Mouse (Mus musculus): ENCODE measurements at regions not wholly inside any gene's neighbourhood (a gene's known extent, or its start where the extent isn't known, plus 50 kb on each side); places are given as distances from the start of the nearest gene placed in this dataset.

GRCm38 (mm10) chr13:59251252-59252006 is 333.6 kb downstream of the Agtpbp1 start:
- H3K4me1 ChIP-seq (ENCODE audit: control insufficient read depth, insufficient read depth, low read length) = peaks cover 7% of the 10 kb centered on the region; the same call in 1 of the 2 replicates
- H3K9me3 ChIP-seq (replicated peaks; ENCODE audit: control insufficient read depth, low read length) = no peaks in the 10 kb centered on the region
- peak; percentile 44 for DNase-seq (ENCODE audit: low spot score)
- 61% methylated on average over 12 of the region's 12 CpGs for WGBS
- H3K4me2 ChIP-seq (ENCODE audit: low read length) = no peak overlapping the region
- no peaks in the 10 kb centered on the region for H3K27me3 ChIP-seq (replicated peaks; ENCODE audit: control insufficient read depth, insufficient read depth, low read length)
- H3K27ac ChIP-seq (ENCODE audit: low read depth, low read length) = no peak overlapping the region
- no peak overlapping the region for H3K4me3 ChIP-seq (ENCODE audit: low read depth, low read length)
- no peaks in the 10 kb centered on the region for H3K36me3 ChIP-seq (ENCODE audit: control insufficient read depth, insufficient read depth, low read length)
- no peak overlapping the region for H3K9ac ChIP-seq (ENCODE audit: low read length)
- ATAC-seq = 0 out of 2 replicates have a peak, but pooled peaks have one; percentile 23

GRCm38 (mm10) chr13:59248411-59248810 is 336.6 kb downstream of the Agtpbp1 start:
- WGBS = 83% methylated on average over 9 of the region's 9 CpGs
- no peak for ATAC-seq

GRCm38 (mm10) chr13:59246984-59247537 is 338.0 kb downstream of the Agtpbp1 start:
- H3K9me3 ChIP-seq (replicated peaks; ENCODE audit: control insufficient read depth, low read length) = no peaks in the 10 kb centered on the region
- no peak overlapping the region for H3K4me2 ChIP-seq (ENCODE audit: low read length)
- ATAC-seq (no peak), DNase-seq (ENCODE audit: low spot score) (no peak)
- H3K9ac ChIP-seq (ENCODE audit: low read length) = no peak overlapping the region
- H3K36me3 ChIP-seq (ENCODE audit: control insufficient read depth, insufficient read depth, low read length) = no peaks in the 10 kb centered on the region
- no peak overlapping the region for H3K4me3 ChIP-seq (ENCODE audit: low read depth, low read length)
- WGBS = 85% methylated on average over 7 of the region's 7 CpGs
- peaks cover 7% of the 10 kb centered on the region; the same call in 1 of the 2 replicates for H3K4me1 ChIP-seq (ENCODE audit: control insufficient read depth, insufficient read depth, low read length)
- no peak overlapping the region for H3K27ac ChIP-seq (ENCODE audit: low read depth, low read length)
- H3K27me3 ChIP-seq (replicated peaks; ENCODE audit: control insufficient read depth, insufficient read depth, low read length) = no peaks in the 10 kb centered on the region

More at GRCm38 (mm10) chr13:59248411-59248810, 336.6 kb downstream of the Agtpbp1 start:
- Histone ChIP-seq H3K4me3 (ENCODE audit: low read depth, low read length) (no peak overlapping the region), H3K27ac (ENCODE audit: low read depth, low read length) (no peak overlapping the region), H3K9me3 (replicated peaks; ENCODE audit: control insufficient read depth, low read length) (no peaks in the 10 kb centered on the region), H3K36me3 (ENCODE audit: control insufficient read depth, insufficient read depth, low read length) (no peaks in the 10 kb centered on the region), H3K4me1 (ENCODE audit: control insufficient read depth, insufficient read depth, low read length) (peaks cover 7% of the 10 kb centered on the region; the same call in 1 of the 2 replicates), H3K9ac (ENCODE audit: low read length) (no peak overlapping the region), H3K27me3 (replicated peaks; ENCODE audit: control insufficient read depth, insufficient read depth, low read length) (no peaks in the 10 kb centered on the region), H3K4me2 (ENCODE audit: low read length) (no peak overlapping the region)
- DNase-seq (ENCODE audit: low spot score) = no peak

GRCm38 (mm10) chr13:59246070-59246469 is 339.0 kb downstream of the Agtpbp1 start:
- Histone ChIP-seq H3K4me2 (ENCODE audit: low read length) (no peak overlapping the region), H3K27ac (ENCODE audit: low read depth, low read length) (no peak overlapping the region), H3K9me3 (replicated peaks; ENCODE audit: control insufficient read depth, low read length) (no peaks in the 10 kb centered on the region), H3K36me3 (ENCODE audit: control insufficient read depth, insufficient read depth, low read length) (no peaks in the 10 kb centered on the region), H3K27me3 (replicated peaks; ENCODE audit: control insufficient read depth, insufficient read depth, low read length) (no peaks in the 10 kb centered on the region), H3K4me3 (ENCODE audit: low read depth, low read length) (no peak overlapping the region), H3K9ac (ENCODE audit: low read length) (no peak overlapping the region), H3K4me1 (ENCODE audit: control insufficient read depth, insufficient read depth, low read length) (no peaks in the 10 kb centered on the region)
- WGBS = 78% methylated on average over 6 of the region's 6 CpGs
- no peak for DNase-seq (ENCODE audit: low spot score)
- no peak for ATAC-seq

- H3K27me3 ChIP-seq (replicated peaks; ENCODE audit: control insufficient read depth, insufficient read depth, low read length) = no peaks in the 10 kb centered on the region
- H3K4me1 ChIP-seq (ENCODE audit: control insufficient read depth, insufficient read depth, low read length) = no peaks in the 10 kb centered on the region
- no peak overlapping the region for H3K9ac ChIP-seq (ENCODE audit: low read length)
- DNase-seq (ENCODE audit: low spot score) = no peak
- WGBS = 98% methylated on average over 1 of the region's 1 CpGs
- H3K4me3 ChIP-seq (ENCODE audit: low read depth, low read length) = no peak overlapping the region
- no peaks in the 10 kb centered on the region for H3K36me3 ChIP-seq (ENCODE audit: control insufficient read depth, insufficient read depth, low read length)
- H3K27ac ChIP-seq (ENCODE audit: low read depth, low read length) = no peak overlapping the region
- H3K4me2 ChIP-seq (ENCODE audit: low read length) = no peak overlapping the region
- no peak for ATAC-seq
- H3K9me3 ChIP-seq (replicated peaks; ENCODE audit: control insufficient read depth, low read length) = no peaks in the 10 kb centered on the region
Measured at GRCm38 (mm10) chr13:59244622-59245021, 340.4 kb downstream of the Agtpbp1 start.

GRCm38 (mm10) chr13:59242671-59243070 is 342.4 kb downstream of the Agtpbp1 start:
- no peak overlapping the region for H3K27ac ChIP-seq (ENCODE audit: low read depth, low read length)
- H3K27me3 ChIP-seq (replicated peaks; ENCODE audit: control insufficient read depth, insufficient read depth, low read length) = no peaks in the 10 kb centered on the region
- no peak overlapping the region for H3K9ac ChIP-seq (ENCODE audit: low read length)
- H3K4me3 ChIP-seq (ENCODE audit: low read depth, low read length) = no peak overlapping the region
- H3K36me3 ChIP-seq (ENCODE audit: control insufficient read depth, insufficient read depth, low read length) = no peaks in the 10 kb centered on the region
- no peak overlapping the region for H3K4me2 ChIP-seq (ENCODE audit: low read length)
- H3K9me3 ChIP-seq (replicated peaks; ENCODE audit: control insufficient read depth, low read length) = no peaks in the 10 kb centered on the region
- H3K4me1 ChIP-seq (ENCODE audit: control insufficient read depth, insufficient read depth, low read length) = no peaks in the 10 kb centered on the region
- WGBS = 77% methylated on average over 4 of the region's 4 CpGs
- no peak for ATAC-seq
- no peak for DNase-seq (ENCODE audit: low spot score)

- Histone ChIP-seq H3K4me2 (ENCODE audit: low read length) (no peak overlapping the region), H3K36me3 (ENCODE audit: control insufficient read depth, insufficient read depth, low read length) (no peaks in the 10 kb centered on the region), H3K9me3 (replicated peaks; ENCODE audit: control insufficient read depth, low read length) (no peaks in the 10 kb centered on the region), H3K4me1 (ENCODE audit: control insufficient read depth, insufficient read depth, low read length) (no peaks in the 10 kb centered on the region), H3K27me3 (replicated peaks; ENCODE audit: control insufficient read depth, insufficient read depth, low read length) (no peaks in the 10 kb centered on the region), H3K9ac (ENCODE audit: low read length) (no peak overlapping the region), H3K27ac (ENCODE audit: low read depth, low read length) (no peak overlapping the region), H3K4me3 (ENCODE audit: low read depth, low read length) (no peak overlapping the region)
- peak; percentile 24 for DNase-seq (ENCODE audit: low spot score)
- no peak for ATAC-seq
- 87% methylated on average over 1 of the region's 1 CpGs for WGBS
Measured at GRCm38 (mm10) chr13:59238696-59239095, 346.3 kb downstream of the Agtpbp1 start.

- Histone ChIP-seq H3K4me1 (ENCODE audit: control insufficient read depth, insufficient read depth, low read length) (no peaks in the 10 kb centered on the region), H3K9ac (ENCODE audit: low read length) (no peak overlapping the region), H3K27me3 (replicated peaks; ENCODE audit: control insufficient read depth, insufficient read depth, low read length) (no peaks in the 10 kb centered on the region), H3K27ac (ENCODE audit: low read depth, low read length) (no peak overlapping the region), H3K9me3 (replicated peaks; ENCODE audit: control insufficient read depth, low read length) (no peaks in the 10 kb centered on the region), H3K4me3 (ENCODE audit: low read depth, low read length) (no peak overlapping the region), H3K36me3 (ENCODE audit: control insufficient read depth, insufficient read depth, low read length) (no peaks in the 10 kb centered on the region), H3K4me2 (ENCODE audit: low read length) (no peak overlapping the region)
- ATAC-seq (no peak), DNase-seq (ENCODE audit: low spot score) (no peak)
- 88% methylated on average over 9 of the region's 9 CpGs for WGBS
Measured at GRCm38 (mm10) chr13:59235836-59236235, 349.2 kb downstream of the Agtpbp1 start.

GRCm38 (mm10) chr13:59229111-59229541 is 355.9 kb downstream of the Agtpbp1 start:
- DNase-seq (ENCODE audit: low spot score) (no peak), ATAC-seq (no peak)
- no peaks in the 10 kb centered on the region for H3K27me3 ChIP-seq (replicated peaks; ENCODE audit: control insufficient read depth, insufficient read depth, low read length)
- H3K27ac ChIP-seq (ENCODE audit: low read depth, low read length) = no peak overlapping the region
- no peak overlapping the region for H3K4me3 ChIP-seq (ENCODE audit: low read depth, low read length)
- H3K4me1 ChIP-seq (ENCODE audit: control insufficient read depth, insufficient read depth, low read length) = no peaks in the 10 kb centered on the region
- no peaks in the 10 kb centered on the region for H3K9me3 ChIP-seq (replicated peaks; ENCODE audit: control insufficient read depth, low read length)
- WGBS = 95% methylated on average over 6 of the region's 6 CpGs
- H3K9ac ChIP-seq (ENCODE audit: low read length) = no peak overlapping the region
- H3K4me2 ChIP-seq (ENCODE audit: low read length) = no peak overlapping the region
- no peaks in the 10 kb centered on the region for H3K36me3 ChIP-seq (ENCODE audit: control insufficient read depth, insufficient read depth, low read length)
